Mouse (Mus musculus) CH12.LX (cell line): ENCODE measurements at regions not wholly inside any gene's neighbourhood (a gene's known extent, or its start where the extent isn't known, plus 50 kb on each side); places are given as distances from the start of the nearest gene placed in this dataset.

Experiments used
- CHD1 ChIP-seq: IDR thresholded peaks from 2 replicates; pipeline ENCODE4 v1.6.1; 2012; ENCODE audit warnings: low read depth, low read length, improper control_type of control experiment, inconsistent platforms
- CHD2 ChIP-seq: IDR thresholded peaks from 2 replicates; pipeline ENCODE4 v1.6.1; 2011; ENCODE audit warnings: low read length, improper control_type of control experiment
- CTCF ChIP-seq, 2 experiments: IDR thresholded peaks in 1 of 2; conservative IDR thresholded peaks in 1 of 2; 2 replicates each; pipeline ENCODE4 v1.5.1; 2011 to 2012; ENCODE audit warnings: low read depth in 2 of 2, low read length in 2 of 2, improper control_type of control experiment in 1 of 2, inconsistent platforms in 1 of 2, mild to moderate bottlenecking in 1 of 2, moderate library complexity in 1 of 2
- EP300 ChIP-seq: IDR thresholded peaks from 2 replicates; pipeline ENCODE4 v1.6.1; 2011; ENCODE audit warnings: low read length, improper control_type of control experiment
- HCFC1 ChIP-seq: IDR thresholded peaks from 2 replicates; pipeline ENCODE4 v1.6.1; 2012; ENCODE audit warnings: low read depth, mild to moderate bottlenecking, inconsistent platforms, low read length, improper control_type of control experiment
- MXI1 ChIP-seq: IDR thresholded peaks from 2 replicates; pipeline ENCODE4 v1.6.1; 2011; ENCODE audit warnings: mild to moderate bottlenecking, low read depth, low read length, improper control_type of control experiment
- NRF1 ChIP-seq: IDR thresholded peaks from 2 replicates; pipeline ENCODE4 v1.6.1; 2014; ENCODE audit warnings: low read depth, mild to moderate bottlenecking, inconsistent platforms, low read length, improper control_type of control experiment, moderate library complexity
- POLR2A ChIP-seq: IDR thresholded peaks from 2 replicates; pipeline ENCODE4 v1.6.1; 2011; ENCODE audit warnings: low read depth, mild to moderate bottlenecking, improper control_type of control experiment, low read length
- USF2 ChIP-seq: conservative IDR thresholded peaks from 2 replicates; pipeline ENCODE4 v1.6.1; 2011; ENCODE audit warnings: low read depth, low read length, improper control_type of control experiment
- ZKSCAN1 ChIP-seq: IDR thresholded peaks from 2 replicates; pipeline ENCODE4 v1.6.1; 2012; ENCODE audit warnings: low read depth, inconsistent platforms, low read length, improper control_type of control experiment, borderline replicate concordance

DNA sequence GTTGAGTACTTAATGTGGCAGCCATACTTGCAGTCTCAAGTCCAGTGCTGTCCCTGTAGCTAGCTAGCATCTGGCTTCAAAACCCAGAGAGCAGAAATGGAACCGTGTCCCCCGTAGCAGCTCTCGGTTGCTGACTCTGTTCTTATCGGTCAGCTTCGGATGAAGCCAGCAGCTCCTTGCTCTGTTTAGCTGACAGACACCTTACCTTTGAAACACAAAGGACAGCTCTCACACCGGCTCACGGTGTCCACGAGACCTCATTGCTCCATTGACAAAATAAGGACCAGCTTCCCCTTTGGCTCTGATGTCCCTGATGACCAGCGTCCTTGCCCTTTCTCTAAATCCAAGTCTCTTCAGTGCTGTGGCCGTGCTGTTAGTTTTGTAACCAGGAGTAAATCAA is 435.3 kb upstream of the Kif2a start:
- TF ChIP-seq CTCF (conservative IDR thresholded peaks at IDR 0.05 in 1 of 2, IDR thresholded peaks at IDR 0.05 in 1 of 2; ENCODE audit: low read depth in 2 of 2, low read length in 2 of 2), result no peak
- no peak for TF ChIP-seq ZKSCAN1
- no peak for TF ChIP-seq USF2
- no peak for TF ChIP-seq NRF1
- no peak for TF ChIP-seq MXI1
- TF ChIP-seq POLR2A, result no peak
- TF ChIP-seq CHD2, result no peak
- TF ChIP-seq EP300, result no peak
- no peak for TF ChIP-seq CHD1
- no peak for TF ChIP-seq HCFC1
